Mouse (Mus musculus) left cerebral cortex, postnatal 14 days (tissue): ENCODE measurements at regions not wholly inside any gene's neighbourhood (a gene's known extent, or its start where the extent isn't known, plus 50 kb on each side); places are given as distances from the start of the nearest gene placed in this dataset.

Experiments
- DNase-seq, 2 experiments: peaks; one replicate each; pipeline ENCODE4 v3.0.0; 2021 to 2022; ENCODE audit warnings: low spot score in 2 of 2, mixed read lengths in 1 of 2
- intact Hi-C: fragments of 180-260 bp; cut with DNase I; formaldehyde crosslinking; loops from one replicate; pipeline ENCODE4 v1.15.1; 2025

DNA sequence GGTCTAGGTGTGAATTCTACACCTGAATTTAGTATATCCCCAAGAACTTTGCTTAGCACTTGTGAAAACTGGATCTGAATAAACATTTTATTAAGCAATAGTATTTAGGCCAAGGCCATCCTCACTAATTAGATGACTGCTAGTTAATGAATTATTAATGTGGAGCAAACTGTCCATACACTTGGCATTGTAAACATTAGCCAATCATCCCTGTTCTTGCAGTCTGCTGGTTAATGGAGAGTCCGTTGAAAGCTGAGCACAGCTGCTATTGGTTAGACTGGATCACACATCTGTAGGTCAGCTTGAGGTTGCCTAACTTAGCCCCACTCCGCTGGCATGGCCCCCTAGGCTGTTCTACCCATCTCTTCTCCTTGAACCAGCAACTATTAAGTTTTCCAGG is 826.2 kb upstream of the 4930452B06Rik start:
- no peak for DNase-seq
- intact Hi-C loops, result no loop called here

DNA sequence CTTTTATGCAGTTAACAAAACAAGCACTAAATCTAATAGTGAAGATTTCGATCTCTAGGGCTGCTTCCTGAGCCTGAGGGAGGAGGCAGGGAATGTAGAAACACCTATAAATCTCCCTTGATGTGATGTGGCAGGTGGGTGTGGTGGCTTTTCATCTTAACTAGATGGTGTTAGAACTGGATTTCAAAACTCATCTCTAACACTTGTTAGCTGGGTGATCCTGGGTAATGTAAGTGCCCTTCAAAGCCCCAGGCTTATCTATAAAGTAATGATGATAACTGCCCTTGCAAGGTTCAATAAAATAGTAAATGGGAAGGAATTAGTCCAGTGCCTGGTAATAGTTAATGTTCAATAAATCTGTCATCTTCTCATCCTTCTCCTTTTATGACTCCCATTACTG is 822.5 kb upstream of the 4930452B06Rik start:
- intact Hi-C loops, result no loop called here
- no peak for DNase-seq

DNA sequence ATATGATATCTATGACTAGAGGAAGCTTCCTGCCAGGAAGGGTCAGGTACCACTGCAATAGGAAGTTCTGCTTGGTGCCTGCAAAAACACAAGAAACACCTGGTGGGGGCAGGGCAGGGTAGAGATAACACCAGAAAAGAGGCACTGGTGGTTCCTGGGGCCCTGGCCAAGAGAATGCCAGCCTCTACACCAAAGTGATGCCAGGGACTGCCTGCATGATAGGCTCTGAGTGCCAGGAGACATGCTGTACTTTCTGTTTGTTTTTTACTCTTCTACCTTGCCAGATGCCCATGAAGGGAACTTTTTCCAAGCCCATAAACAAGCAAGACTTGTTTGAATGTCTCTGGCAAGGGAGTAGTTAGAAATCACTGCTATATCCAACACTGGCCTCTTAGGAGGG is 812.9 kb upstream of the 4930452B06Rik start:
- no peak for DNase-seq
- intact Hi-C loops, result no loop called here

DNA sequence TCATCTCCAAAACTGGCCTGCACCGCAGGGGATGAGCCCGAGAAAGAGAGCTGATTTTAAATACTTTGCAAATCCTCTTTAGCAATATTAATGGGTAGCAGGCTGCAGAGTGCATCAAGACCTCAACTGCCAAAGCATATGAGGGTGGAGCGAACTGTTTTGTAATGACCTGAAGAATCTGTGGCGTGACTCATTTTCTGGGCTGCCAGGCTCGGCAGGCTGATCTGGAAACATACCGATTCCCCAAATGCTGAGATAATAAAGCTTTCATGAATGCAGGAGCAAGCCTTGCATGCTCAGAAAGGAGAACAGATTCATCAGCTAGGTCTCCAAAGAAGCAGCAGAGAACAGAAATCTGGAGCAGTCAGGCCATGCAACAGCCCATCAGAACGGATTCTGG is 809.1 kb upstream of the 4930452B06Rik start:
- DNase-seq, result no peak
- intact Hi-C loops, result no loop called here

DNA sequence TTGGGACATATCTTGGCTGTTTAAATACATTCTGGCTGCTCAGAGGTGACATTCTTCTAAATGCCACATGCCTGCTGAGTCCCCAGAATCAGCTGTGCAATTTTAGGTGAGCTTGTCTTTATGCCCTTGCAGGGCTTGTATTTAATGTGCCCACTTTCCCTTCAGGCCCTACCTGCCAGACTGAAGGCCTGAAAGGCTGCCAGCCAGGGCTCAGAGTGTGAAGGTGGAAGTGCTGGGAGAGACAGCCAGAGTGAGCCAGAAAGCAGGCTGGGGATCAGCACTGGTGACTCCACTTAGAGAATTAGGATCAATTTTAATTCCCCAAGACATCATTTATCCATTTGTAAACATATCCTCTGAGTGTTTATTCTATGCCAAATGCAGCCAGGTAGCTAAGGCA is 803.6 kb upstream of the 4930452B06Rik start:
- DNase-seq, result no peak
- intact Hi-C loops, result no loop called here

DNA sequence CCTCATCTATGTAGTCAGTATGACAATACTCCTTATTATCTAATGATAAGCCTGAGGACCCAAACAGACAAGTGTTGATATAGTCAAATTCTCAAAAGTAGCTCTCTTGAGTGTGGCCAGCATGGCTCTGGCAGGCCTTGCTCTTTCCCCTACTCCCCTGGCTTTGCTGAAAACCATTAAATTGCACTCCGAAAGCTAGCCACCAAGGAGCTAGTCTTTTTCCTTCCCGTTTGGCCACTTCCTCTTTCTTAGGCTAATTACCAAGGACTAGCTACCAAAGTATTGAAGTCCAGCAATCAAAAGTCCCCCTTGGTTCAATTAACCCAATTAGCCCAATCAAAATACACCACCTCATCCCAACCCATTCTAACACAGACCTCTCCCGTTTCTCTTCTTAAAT is 802.6 kb upstream of the 4930452B06Rik start:
- intact Hi-C loops, result no loop called here
- no peak for DNase-seq

DNA sequence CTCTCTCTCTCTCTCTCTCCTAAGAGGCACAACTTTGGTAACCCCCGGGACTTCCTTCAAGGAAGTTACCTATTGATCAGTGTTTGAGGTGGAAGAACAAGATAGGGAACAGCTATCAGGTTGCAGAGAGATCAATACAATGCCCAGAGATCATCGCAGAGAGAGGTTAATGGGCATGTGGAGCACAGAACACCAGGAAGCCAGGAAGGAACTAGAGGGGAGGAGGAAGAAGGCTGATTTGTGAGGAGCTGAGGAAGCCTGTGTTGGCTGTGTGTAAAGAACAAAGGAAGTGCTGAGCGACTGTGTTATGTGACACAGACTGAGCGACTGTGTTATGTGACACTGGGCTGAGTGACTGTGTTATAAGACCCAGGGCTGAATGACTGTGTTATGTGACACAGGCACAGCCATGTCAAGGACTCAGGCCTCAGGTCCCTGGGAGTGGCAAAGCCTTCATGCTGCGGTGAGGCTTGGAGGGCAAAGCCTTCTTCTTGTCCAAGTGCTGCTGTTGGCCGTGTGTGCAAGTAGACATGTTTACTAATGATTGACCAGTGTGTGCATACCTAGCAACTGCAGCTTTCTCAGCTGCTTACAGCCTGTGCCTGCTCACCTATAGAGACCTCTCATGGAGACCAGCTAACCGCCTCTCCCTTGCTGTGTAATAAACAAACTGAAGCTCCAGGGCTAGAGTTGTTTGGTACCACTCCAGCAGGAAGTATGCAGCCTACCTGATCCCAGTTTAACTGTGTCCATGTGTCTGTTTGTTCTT is 801.8 kb upstream of the 4930452B06Rik start:
- intact Hi-C loops, result no loop called here
- no peak for DNase-seq

DNA sequence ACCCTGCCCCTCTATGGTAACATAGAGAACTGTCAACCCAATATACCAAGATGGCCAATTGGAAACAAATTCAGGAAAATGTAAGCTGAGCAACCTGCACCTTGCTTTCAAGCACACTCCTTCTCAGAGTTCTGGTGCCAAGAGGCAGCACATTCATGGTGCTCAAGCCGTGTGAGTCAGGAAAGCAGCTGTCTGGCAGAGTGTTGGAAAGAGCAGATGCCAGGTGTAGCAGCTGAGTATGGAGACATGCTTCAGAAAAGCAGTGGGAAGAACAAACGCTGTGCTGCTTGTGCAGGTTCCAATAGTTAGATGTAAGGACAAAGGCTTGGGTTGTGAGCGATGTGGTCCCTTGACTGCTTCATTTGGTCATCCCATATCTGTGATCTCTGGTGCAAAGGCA is 794.0 kb upstream of the 4930452B06Rik start:
- intact Hi-C loops, result no loop called here
- DNase-seq, result peak; percentile 20 to 52

DNA sequence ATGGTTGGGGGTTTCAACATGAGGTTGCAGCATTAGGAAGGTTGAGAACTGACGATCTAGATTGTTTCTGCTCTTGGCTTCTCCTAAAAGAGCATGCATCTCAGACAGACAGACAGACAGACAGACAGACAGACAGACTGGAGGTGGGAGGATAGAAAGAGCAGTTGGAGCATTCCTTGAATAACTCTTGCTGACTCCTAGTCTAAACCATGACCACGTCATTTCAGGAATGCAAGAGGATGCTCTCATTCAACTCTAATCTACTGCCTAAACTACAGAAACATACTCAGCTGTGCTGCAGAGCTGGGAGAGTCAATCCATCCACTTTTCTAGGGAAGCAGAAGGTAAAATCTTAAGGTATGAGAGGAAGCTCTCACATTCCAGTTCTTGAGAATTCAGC is 792.8 kb upstream of the 4930452B06Rik start:
- no peak for DNase-seq
- intact Hi-C loops, result no loop called here

DNA sequence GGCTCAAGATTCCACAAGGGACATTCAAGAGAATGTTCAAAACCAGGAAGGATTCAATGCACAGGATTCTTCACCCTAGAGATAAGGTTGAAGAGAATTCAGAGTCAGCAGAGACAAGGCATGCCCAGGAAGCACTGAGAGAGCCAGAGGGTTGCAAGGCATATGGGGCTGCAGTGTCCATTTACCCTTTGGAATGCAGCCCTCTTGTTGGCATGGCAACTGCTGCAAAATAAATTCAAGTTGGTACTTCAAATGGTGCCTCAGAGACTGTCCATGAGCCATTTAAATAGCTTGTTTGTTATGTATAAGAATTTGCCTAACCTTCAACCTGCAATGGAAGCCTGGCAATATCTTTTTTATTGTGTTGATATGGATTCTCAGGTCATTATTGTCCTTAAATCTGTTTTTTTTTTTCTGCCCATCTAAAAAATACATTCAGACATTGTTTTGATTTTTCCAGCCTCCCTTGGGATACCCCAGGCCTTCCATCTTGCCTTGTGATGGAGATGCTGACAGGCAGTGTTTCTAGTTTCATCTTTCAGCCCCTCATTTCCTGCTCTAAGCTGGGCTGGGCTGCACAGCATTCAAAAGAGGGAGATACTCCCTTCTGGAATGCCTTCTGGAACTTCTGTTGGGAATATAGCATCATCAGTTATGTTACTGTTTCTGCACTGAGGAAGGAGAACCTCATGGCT is 791.9 kb upstream of the 4930452B06Rik start:
- intact Hi-C loops, result no loop called here
- no peak for DNase-seq

DNA sequence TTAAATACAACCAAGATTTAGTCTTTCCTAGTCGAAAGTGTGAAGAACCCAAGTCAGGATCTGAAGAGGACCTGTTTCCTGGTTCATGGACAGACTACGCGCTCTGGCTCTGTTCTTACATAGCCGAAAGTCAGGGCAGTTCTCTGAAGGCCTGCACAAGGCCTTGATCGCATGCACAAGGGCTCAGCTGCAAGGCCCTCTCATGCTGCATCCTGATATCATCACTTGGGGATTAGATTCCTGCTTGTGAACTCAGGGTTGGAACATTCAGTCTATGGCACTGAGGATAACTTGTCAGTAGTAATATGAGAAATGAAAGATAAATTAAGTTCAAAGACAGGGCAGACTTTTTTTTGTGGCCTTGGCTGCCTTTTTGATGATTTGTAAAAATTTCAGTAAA is 789.9 kb upstream of the 4930452B06Rik start:
- intact Hi-C loops, result no loop called here
- no peak for DNase-seq

DNA sequence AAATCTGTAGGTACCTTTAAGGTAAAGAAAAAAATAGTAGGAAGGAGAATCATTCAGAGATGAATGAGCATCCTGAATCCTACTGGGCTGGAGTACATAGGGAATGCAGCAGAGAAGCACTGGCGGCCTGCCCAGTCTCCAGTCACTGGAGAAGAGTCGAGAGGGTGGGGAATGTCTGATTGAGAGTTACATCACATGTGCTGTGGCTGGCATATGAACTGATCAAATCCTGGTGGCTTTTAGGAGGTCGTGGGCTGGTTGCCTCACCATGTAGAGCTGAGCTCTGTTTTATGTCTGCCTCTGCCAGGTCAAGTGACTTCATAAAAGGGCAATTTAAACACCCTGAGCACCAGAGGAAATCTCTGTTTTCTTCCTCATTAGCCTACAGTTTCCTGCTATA is 783.9 kb upstream of the 4930452B06Rik start:
- DNase-seq, result peak; percentile 31 to 49
- intact Hi-C loops, result no loop called here

DNA sequence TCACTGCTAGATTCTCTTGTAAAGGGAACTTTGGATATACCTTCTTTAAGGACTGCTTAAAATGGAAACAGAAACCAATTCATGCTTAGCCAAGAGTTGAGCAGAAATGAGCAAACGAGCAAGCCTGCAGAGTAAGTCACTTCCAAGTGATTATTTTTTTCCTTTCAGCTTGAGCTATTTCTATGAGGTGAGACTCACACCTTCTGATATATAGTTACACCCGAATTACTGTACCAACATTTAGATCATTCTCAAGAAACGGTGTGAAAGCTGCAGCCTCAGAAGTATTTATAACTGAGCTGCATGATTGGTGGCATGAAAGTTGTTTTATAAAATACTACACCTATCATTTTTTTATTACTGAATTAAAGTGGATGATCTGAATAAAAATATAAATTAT is 771.9 kb upstream of the 4930452B06Rik start:
- intact Hi-C loops, result no loop called here
- DNase-seq, result peak in 1 of 2 experiments; percentile 23

DNA sequence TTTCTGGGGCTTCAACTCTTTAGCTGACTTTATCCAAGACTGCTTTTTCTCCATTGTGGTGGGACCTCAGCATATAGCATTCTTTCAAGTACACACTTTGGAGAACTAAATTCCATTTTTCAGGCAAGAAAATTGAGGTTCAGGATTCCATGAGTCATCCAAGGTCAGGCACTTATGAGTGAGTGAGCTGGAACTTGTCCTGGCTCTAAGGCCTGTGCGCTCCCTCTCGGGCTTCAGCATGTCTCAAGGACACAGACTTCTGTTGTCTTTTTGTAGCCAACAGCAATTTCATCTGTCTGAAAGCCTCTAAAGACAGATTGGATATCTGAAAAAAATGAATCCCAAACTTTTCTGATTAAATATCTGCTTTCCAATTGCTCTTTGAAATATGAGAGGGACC is 769.1 kb upstream of the 4930452B06Rik start:
- intact Hi-C loops, result no loop called here
- no peak for DNase-seq

DNA sequence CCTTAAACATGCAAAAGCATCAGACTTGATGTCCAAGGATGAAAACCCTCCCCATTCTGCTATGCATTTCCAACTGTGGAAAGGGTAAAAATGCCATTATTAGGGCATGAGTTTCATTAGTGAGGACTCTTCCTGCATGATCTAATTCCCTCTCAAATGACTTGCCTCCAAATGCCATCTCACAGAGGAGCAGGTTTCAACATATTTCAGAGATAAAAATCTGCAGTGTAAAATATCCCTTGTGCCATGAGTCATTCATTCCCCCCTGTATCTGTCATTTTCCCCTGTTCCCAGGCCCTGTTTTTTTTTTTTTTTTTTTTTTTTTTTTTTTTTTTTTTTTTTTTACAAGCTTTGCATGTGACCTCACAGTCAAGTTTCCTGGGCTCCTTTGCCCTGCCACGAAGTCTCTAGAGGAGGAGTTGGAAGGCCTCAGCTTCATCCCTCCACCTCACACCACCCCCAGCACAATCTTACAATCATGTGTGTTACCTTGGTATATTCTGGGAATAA is 767.1 kb upstream of the 4930452B06Rik start:
- DNase-seq, result no peak
- intact Hi-C loops, result no loop called here

DNA sequence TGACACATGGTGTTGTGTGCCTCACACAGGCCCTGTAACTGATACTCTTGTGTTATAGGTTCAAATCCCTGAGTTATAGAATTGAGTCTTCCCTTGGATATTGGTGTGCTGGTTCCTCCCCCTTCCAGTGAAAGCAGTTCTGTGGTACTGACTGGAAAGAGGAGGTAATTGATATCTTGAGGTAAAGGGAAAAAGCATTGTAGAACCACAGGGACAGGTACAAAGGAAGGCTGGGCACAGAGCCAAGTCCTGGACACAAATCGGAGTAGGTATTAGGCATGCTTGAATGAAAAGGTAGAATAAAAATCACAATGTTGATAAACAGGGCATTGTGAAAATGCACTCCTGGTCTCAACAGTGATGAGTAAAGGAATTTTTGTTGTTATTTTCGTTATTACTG is 765.8 kb upstream of the 4930452B06Rik start:
- no peak for DNase-seq
- intact Hi-C loops, result no loop called here

DNA sequence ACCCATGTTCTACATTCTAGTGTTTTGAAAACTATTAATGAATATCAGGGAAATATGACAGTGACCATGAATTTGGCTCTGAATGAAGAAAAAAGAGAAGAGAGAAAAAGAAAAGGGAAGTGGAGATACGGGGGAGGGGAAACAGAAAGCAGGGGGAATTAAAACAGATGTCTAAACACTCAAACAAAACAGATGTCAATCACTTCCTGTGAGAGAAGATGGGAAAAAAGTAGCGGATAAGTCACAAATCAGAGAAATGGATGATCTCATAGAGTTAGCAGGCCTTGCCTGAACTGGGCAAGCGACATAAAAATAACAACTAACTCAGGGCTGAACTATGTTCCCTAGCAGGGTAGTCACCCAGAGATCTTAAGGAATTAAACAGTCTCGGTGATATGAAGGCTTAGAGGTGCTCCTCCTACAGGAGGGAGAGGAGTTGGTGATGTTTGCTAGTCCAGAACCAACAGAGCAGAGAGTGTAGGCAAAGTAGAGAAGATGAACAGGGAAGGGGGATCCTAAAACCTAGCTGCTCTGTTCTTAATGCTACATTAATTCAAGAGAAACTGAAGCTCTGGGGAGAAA is 745.9 kb upstream of the 4930452B06Rik start:
- DNase-seq, result no peak
- intact Hi-C loops, result no loop called here

DNA sequence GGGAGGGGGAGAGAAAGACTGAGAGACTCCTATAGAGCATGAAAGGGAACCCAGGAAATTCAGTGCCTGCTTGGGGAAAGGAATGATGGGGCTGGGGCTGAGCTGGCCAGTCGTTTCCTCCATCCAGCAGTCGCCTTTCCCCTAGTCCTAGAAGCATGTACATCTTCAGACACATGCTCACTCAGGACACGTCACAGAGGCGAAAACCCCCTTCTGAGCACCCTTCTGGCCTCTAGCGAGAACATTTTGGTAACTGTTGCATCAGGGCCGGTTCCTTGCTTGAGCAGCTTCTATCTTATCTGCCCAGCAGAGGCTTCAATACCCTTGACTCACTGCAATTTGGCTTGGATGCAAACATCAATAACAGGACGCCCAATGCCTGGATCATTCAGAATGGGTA is 737.6 kb upstream of the 4930452B06Rik start:
- no peak for DNase-seq
- intact Hi-C loops, result loop anchor here (5.0 kb wide), 1 partner anchor 244 kb away; no protein-coding TSS in a partner anchor

DNA sequence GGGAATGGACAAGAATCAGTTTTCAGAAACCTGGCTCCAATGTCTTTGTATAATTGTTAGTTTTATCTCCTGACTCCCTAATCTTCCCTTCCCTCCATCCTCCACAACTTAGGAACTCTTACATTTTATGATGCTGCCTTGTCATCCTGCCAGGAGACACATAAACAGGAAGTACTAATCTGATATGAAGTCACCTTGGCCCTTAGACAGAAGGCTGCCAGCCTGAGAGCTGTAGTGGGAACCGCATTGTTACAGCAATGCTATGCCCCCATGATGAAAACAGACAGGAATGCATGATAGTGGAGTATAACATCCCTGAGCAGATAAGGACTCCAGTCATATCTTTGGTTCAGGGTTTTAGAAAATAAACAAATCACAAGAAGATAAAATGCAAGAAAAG is 734.8 kb upstream of the 4930452B06Rik start:
- intact Hi-C loops, result loop anchor here (5.0 kb wide), 1 partner anchor 246 kb away; no protein-coding TSS in a partner anchor
- no peak for DNase-seq

DNA sequence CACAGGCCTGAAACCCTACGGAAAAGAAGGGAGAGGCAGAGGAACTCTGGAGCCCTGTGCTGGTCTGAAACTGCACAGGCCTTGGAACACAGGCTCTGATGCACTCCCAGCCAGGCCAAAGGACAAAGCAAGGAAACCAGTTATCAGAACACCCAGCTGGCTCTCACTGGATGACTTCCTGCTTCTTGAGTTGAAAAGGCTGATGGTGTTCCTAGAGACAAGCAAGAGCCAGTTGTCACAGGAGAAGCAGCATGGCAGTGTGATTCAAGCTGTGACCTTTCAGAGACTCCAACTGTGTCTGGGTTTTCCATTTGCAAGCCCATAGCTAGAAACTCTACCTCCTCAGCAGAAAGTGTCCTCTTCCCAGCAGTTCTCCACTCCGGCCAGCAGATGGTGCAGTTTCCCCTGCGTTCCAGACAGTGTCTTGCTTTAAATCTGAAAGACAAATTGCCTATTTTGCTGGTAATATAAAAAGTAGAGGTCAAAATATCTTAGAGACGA is 727.3 kb upstream of the 4930452B06Rik start:
- DNase-seq, result peak; percentile 69 to 87
- intact Hi-C loops, result loop anchor here (10.0 kb wide), 1 partner anchor 919 kb away; no protein-coding TSS in a partner anchor
